Mouse (Mus musculus) ES-Bruce4 (cell line): Measurements from ENCODE around the gene Tas2r119.

Experiments used
- CTCF ChIP-seq: IDR thresholded peaks from one replicate; pipeline ENCODE4 v1.8.1; 2011; ENCODE audit warnings: low read depth, low read length
- POLR2A ChIP-seq: IDR thresholded peaks from one replicate; pipeline ENCODE4 v1.8.1; 2011; ENCODE audit warnings: low read length; ENCODE audit not compliant: insufficient read depth

GRCm38 (mm10) chr15:32226888-32227395 is 49.9 kb downstream of the Tas2r119 start:
- no peak for TF ChIP-seq CTCF
- no peak for TF ChIP-seq POLR2A
